Mouse (Mus musculus): ENCODE data around the gene Polr2b.

GRCm38 (mm10) chr5:77301296-77301903, 8.5 kb upstream of the Polr2b start:
- TF ChIP-seq CTCF (IDR thresholded peaks at IDR 0.05; ENCODE audit: low read depth, low read length) = no peak
- TF ChIP-seq POLR2A (IDR thresholded peaks at IDR 0.05; ENCODE audit: borderline replicate concordance, low read depth, low read length) = no peak

Data from bone marrow macrophage, adult 2 months (primary cell).